Mouse (Mus musculus): ENCODE measurements around the gene Nlrp14. TPM values are rescaled to one million over a fixed set of nuclear protein-coding genes. Genes with fewer than 3 reads are reported as not detected.

The Nlrp14 gene
- polyA plus RNA-seq, 1 experiment from 2014 or later, result not detected

- WGBS, result 41% methylated on average over 3 of the region's 3 CpGs
- Histone ChIP-seq H3K9me3 (ENCODE audit: low read length) (no peaks in the 10 kb centered on the region), H3K9ac (replicated peaks; ENCODE audit: low read length) (no peak overlapping the region), H3K27ac (ENCODE audit: low read length) (no peak overlapping the region), H3K36me3 (ENCODE audit: insufficient read depth, low read length) (no peaks in the 10 kb centered on the region), H3K27me3 (ENCODE audit: insufficient read depth, low read length) (no peaks in the 10 kb centered on the region), H3K4me3 (ENCODE audit: low read length) (no peak overlapping the region), H3K4me1 (ENCODE audit: insufficient read depth, low read length) (no peaks in the 10 kb centered on the region), H3K4me2 (replicated peaks; ENCODE audit: low read depth, low read length) (no peak overlapping the region)
- no peak for ATAC-seq (ENCODE audit: low FRiP score, low TSS enrichment)
These were observed 70.1 kb downstream of the Nlrp14 start for GRCm38 (mm10) chr7:107236854-107237253.

- Histone ChIP-seq H3K4me2 (replicated peaks; ENCODE audit: low read depth, low read length) (no peak overlapping the region), H3K27ac (ENCODE audit: low read length) (no peak overlapping the region), H3K27me3 (ENCODE audit: insufficient read depth, low read length) (no peaks in the 10 kb centered on the region), H3K4me3 (ENCODE audit: low read length) (no peak overlapping the region), H3K9me3 (ENCODE audit: low read length) (no peaks in the 10 kb centered on the region), H3K4me1 (ENCODE audit: insufficient read depth, low read length) (no peaks in the 10 kb centered on the region), H3K9ac (replicated peaks; ENCODE audit: low read length) (no peak overlapping the region), H3K36me3 (ENCODE audit: insufficient read depth, low read length) (no peaks in the 10 kb centered on the region)
- ATAC-seq (ENCODE audit: low FRiP score, low TSS enrichment), result no peak
- WGBS, result 55% methylated on average over 3 of the region's 3 CpGs
These were observed 70.7 kb downstream of the Nlrp14 start for GRCm38 (mm10) chr7:107237498-107237897.

- Histone ChIP-seq H3K9me3 (ENCODE audit: low read length) (no peaks in the 10 kb centered on the region), H3K27ac (ENCODE audit: low read length) (no peak overlapping the region), H3K4me3 (ENCODE audit: low read length) (no peak overlapping the region), H3K4me1 (ENCODE audit: insufficient read depth, low read length) (no peaks in the 10 kb centered on the region), H3K36me3 (ENCODE audit: insufficient read depth, low read length) (no peaks in the 10 kb centered on the region), H3K4me2 (replicated peaks; ENCODE audit: low read depth, low read length) (no peak overlapping the region), H3K9ac (replicated peaks; ENCODE audit: low read length) (no peak overlapping the region), H3K27me3 (ENCODE audit: insufficient read depth, low read length) (no peaks in the 10 kb centered on the region)
- 82% methylated on average over 5 of the region's 5 CpGs for WGBS
- ATAC-seq (ENCODE audit: low FRiP score, low TSS enrichment), result no peak
These were observed 74.6 kb downstream of the Nlrp14 start for GRCm38 (mm10) chr7:107241371-107241883.

Other genes starting within 250 kb of the Nlrp14 start
- not detected in 2 replicates for gene Olfr709-ps1, start 234.8 kb upstream of the Nlrp14 start, polyA plus RNA-seq (2015; fragmentation: Nextera tagmentation; extraction: Ambion mirVana)
- gene Olfr710, start 218.7 kb upstream of the Nlrp14 start, polyA plus RNA-seq (2015; fragmentation: Nextera tagmentation; extraction: Ambion mirVana), result not detected in 2 replicates
- not detected in 2 replicates for gene Olfr6, start 203.1 kb upstream of the Nlrp14 start, polyA plus RNA-seq (2015; fragmentation: Nextera tagmentation; extraction: Ambion mirVana)
- gene Olfr711, start 191.5 kb upstream of the Nlrp14 start, polyA plus RNA-seq (2015; fragmentation: Nextera tagmentation; extraction: Ambion mirVana), result not detected in 2 replicates
- not detected in 2 replicates for gene Olfr2, start 160.9 kb upstream of the Nlrp14 start, polyA plus RNA-seq (2015; fragmentation: Nextera tagmentation; extraction: Ambion mirVana)
- gene Olfr713, start 135.8 kb upstream of the Nlrp14 start, polyA plus RNA-seq (2015; fragmentation: Nextera tagmentation; extraction: Ambion mirVana), result not detected in 2 replicates
- not detected in 2 replicates for gene Olfr714, start 96.0 kb upstream of the Nlrp14 start, polyA plus RNA-seq (2015; fragmentation: Nextera tagmentation; extraction: Ambion mirVana)
- not detected in 2 replicates for gene Olfr17, start 73.8 kb upstream of the Nlrp14 start, polyA plus RNA-seq (2015; fragmentation: Nextera tagmentation; extraction: Ambion mirVana)
- not detected in 2 replicates for gene Olfr715b, start 56.6 kb upstream of the Nlrp14 start, polyA plus RNA-seq (2015; fragmentation: Nextera tagmentation; extraction: Ambion mirVana)
- not detected in 2 replicates for gene Olfr715, start 35.9 kb upstream of the Nlrp14 start, polyA plus RNA-seq (2015; fragmentation: Nextera tagmentation; extraction: Ambion mirVana)
- gene Olfr716, start 28.7 kb upstream of the Nlrp14 start, polyA plus RNA-seq (2015; fragmentation: Nextera tagmentation; extraction: Ambion mirVana), result not detected in 2 replicates
- not detected in 2 replicates for gene Rbmxl2, start 42.5 kb downstream of the Nlrp14 start, polyA plus RNA-seq (2015; fragmentation: Nextera tagmentation; extraction: Ambion mirVana)
- gene Syt9, start 203.7 kb downstream of the Nlrp14 start, polyA plus RNA-seq (2015; fragmentation: Nextera tagmentation; extraction: Ambion mirVana), result 3.7 and 4.7 TPM in 2 replicates